Mouse (Mus musculus) activated CD4-positive, CD25-positive, alpha-beta regulatory T cell, adult 9 weeks (primary cell): ENCODE measurements around the gene Gng2. TPM values are rescaled to one million over a fixed set of nuclear protein-coding genes. Genes with fewer than 3 reads are reported as not detected.

Source experiments
- polyA plus RNA-seq: library from polyadenylated mRNA; unstranded; fragments of 100-300 nt; shearing (Covaris generic); gene quantifications from one replicate; pipeline ENCODE4 v1.2.1, GENCODE M21; 2017

Gene Gng2
- 87.2 TPM for polyA plus RNA-seq

DNA sequence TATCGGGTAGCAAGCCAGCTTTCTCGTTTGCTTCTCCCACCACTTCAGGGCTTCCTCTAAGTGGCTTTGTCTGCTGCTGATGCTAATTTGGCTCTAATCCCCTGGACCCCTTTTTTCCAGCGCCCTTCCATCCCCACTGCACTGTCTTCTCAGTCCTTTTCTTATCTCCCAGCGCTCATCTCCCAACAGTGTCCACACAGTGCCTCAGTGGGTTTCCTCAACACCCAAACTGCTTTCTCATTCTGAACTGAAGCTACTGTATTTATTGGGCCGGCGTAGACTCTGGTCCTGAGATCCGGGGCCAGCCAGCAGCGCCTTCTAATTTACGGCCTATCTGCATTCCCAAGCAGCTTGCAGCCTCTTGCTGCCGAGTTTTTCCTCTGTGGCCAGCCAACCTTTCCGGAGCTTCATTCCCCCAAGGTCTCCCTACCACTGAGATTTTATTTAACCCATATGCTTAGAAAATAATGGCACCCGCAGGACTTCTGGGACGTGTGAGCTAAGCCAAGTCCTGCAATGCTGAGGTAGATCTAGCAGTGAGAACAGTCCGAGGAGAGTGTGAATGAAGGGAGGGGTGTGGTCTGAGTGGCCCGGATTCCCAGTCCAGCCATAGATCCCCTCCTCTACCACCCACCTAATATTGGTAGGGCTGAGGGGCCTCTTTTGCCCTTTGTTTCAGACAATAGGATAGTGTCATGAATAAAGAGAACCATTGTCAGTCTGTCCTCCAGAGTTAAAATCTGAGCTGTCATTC, at the start of gene Gng2:
Gene Gng2 (minus strand): TSS at position 357 of the 754 bp plus-strand sequence.

DNA sequence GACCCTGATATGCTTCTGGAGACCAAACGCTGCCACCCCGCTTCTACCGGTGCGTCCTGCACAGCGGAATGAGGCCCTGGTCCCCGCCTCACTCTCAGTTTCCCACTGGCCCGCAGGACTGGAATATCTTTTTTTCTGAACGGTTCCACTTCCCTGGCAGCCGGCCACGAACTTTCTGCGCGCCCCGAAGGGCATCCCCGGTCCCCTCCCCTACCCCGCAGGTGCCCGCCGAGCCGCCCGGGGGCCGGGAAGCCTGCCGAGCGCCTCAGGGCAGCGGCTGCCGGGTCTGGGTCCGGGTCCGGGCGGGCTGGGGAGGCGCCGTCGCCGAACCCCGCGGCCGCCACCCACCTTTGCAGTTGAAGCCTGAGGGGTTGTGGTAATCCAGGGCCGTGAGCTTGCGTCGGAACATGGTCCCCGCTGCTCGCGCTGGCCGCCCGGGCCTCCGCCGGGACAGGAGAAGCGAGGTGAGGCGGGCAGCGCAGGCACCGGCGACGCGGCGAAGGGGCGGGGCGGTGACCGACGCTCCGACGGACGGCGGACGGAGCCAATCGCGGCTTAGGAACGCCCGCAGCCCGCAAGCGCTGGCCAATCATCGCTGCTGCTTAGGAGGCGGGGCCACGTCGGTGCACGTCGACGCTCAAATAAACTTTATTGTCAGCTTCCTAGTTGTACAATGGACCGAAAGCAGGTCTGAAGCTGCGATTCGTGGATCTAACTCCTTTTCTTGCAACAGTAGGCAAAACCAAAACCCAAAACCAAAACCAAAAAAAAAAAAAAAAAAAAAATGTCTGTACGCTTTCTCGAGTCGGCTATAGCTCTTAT, 153.9 kb downstream of the Gng2 start, which contains the start of gene Rtraf:
Gene Rtraf (minus strand): TSS at position 504 of the 822 bp plus-strand sequence.

Other genes starting within 250 kb of the Gng2 start
- 2.7 TPM for gene Nid2, start 226.4 kb downstream of the Gng2 start, polyA plus RNA-seq
- 135 TPM for gene Rtraf, start 153.8 kb downstream of the Gng2 start, polyA plus RNA-seq
- gene Saysd1, start 160.9 kb upstream of the Gng2 start, polyA plus RNA-seq = 34.1 TPM
- gene Kcnk5, start 204.2 kb upstream of the Gng2 start, polyA plus RNA-seq = 7.1 TPM